Mouse (Mus musculus) mouse trophoblast stem cell (cell line): ENCODE results near the gene Rab3c.

Experiments
- in situ Hi-C, 2 experiments: fragments of 300-500 bp; cut with MseI, MboI; formaldehyde crosslinking; loops; 2 replicates in 1 of 2; 3 replicates in 1 of 2; pipeline ENCODE4 v1.15.1; 2025

Gene Rab3c

GRCm38 (mm10) chr13:110093720-110094685 lies 186.8 kb downstream of the Rab3c start:
- in situ Hi-C loops = no loop called here

GRCm38 (mm10) chr13:110083961-110084360 lies 196.8 kb downstream of the Rab3c start:
- in situ Hi-C loops = no loop called here

GRCm38 (mm10) chr13:110081174-110081573 lies 199.6 kb downstream of the Rab3c start:
- in situ Hi-C loops = no loop called here

- in situ Hi-C loops = no loop called here
These were observed 205.2 kb downstream of the Rab3c start for GRCm38 (mm10) chr13:110075587-110075986.

- in situ Hi-C loops = no loop called here
These were observed 206.6 kb downstream of the Rab3c start for GRCm38 (mm10) chr13:110074180-110074579.

- in situ Hi-C loops = no loop called here
These were observed 213.6 kb downstream of the Rab3c start for GRCm38 (mm10) chr13:110067149-110067548.

- in situ Hi-C loops = no loop called here
These were observed 214.1 kb downstream of the Rab3c start for GRCm38 (mm10) chr13:110066674-110067073.

- in situ Hi-C loops = loop anchor here (5.0 kb wide), 1 partner anchor 304 kb away; no protein-coding TSS in a partner anchor
These were observed 217.9 kb downstream of the Rab3c start for GRCm38 (mm10) chr13:110062835-110063411.

GRCm38 (mm10) chr13:110062288-110062687 lies 218.5 kb downstream of the Rab3c start:
- in situ Hi-C loops = loop anchor here (5.0 kb wide), 1 partner anchor 305 kb away; no protein-coding TSS in a partner anchor

- in situ Hi-C loops = no loop called here
These were observed 226.3 kb downstream of the Rab3c start for GRCm38 (mm10) chr13:110054538-110054937.

GRCm38 (mm10) chr13:110048767-110049434 lies 231.9 kb downstream of the Rab3c start:
- in situ Hi-C loops = no loop called here

- in situ Hi-C loops = no loop called here
These were observed 236.4 kb downstream of the Rab3c start for GRCm38 (mm10) chr13:110044418-110044817.

- in situ Hi-C loops = no loop called here
These were observed 240.9 kb downstream of the Rab3c start for GRCm38 (mm10) chr13:110039779-110040498.

GRCm38 (mm10) chr13:110039170-110039569 lies 241.6 kb downstream of the Rab3c start:
- in situ Hi-C loops = no loop called here

- in situ Hi-C loops = no loop called here
These were observed 242.3 kb downstream of the Rab3c start for GRCm38 (mm10) chr13:110038521-110038920.

GRCm38 (mm10) chr13:110034885-110035284 lies 245.9 kb downstream of the Rab3c start:
- in situ Hi-C loops = no loop called here

- in situ Hi-C loops = no loop called here
These were observed 246.8 kb downstream of the Rab3c start for GRCm38 (mm10) chr13:110034041-110034440.

GRCm38 (mm10) chr13:110031886-110032285 lies 248.9 kb downstream of the Rab3c start:
- in situ Hi-C loops = no loop called here

- in situ Hi-C loops = no loop called here
These were observed 249.7 kb downstream of the Rab3c start for GRCm38 (mm10) chr13:110031061-110031460.

GRCm38 (mm10) chr13:110024381-110025161 lies 256.2 kb downstream of the Rab3c start:
- in situ Hi-C loops = loop anchor here (25.0 kb wide), 1 partner anchor 237 kb away; no protein-coding TSS in a partner anchor
